Mouse (Mus musculus) lung, adult 2 months (tissue): ENCODE data around the gene Card11. TPM values are rescaled to one million over a fixed set of nuclear protein-coding genes. Genes with fewer than 3 reads are reported as not detected.

ENCODE experiments used
- DNase-seq: peaks from one replicate; pipeline ENCODE4 v3.0.0; 2022
- H3K4me1 ChIP-seq: fragments of 200-500 bp; 2 replicates; pipeline ENCODE4 v1.6.1; 2011; ENCODE audit warnings: low read length; ENCODE audit not compliant: control insufficient read depth, insufficient read depth
- H3K4me3 ChIP-seq: fragments of 200-500 bp; replicated peaks from 2 replicates; pipeline ENCODE3; 2011; ENCODE audit warnings: low read depth, mild to moderate bottlenecking, control low read depth, low read length; ENCODE audit errors: extremely low read depth
- CTCF ChIP-seq: fragments of 200-500 bp; IDR thresholded peaks from 2 replicates; pipeline ENCODE4 v1.5.1; 2011; ENCODE audit warnings: mild to moderate bottlenecking, low read length, control low read depth; ENCODE audit not compliant: insufficient read depth
- POLR2A ChIP-seq: fragments of 200-500 bp; IDR thresholded peaks from 2 replicates; pipeline ENCODE4 v1.6.1; 2011; ENCODE audit warnings: low read depth, mild to moderate bottlenecking, control low read depth, low read length, borderline replicate concordance; ENCODE audit errors: extremely low read depth
- WGBS: fragments of 180-500 bp; shearing (Covaris S2); methylation state at CpG from one replicate; pipeline ENCODE4 v1.1.7; 2018; 5-methylcytosine and 5-hydroxymethylcytosine counted together
- polyA plus RNA-seq: library from polyadenylated mRNA; depleted of rRNA; stranded (reverse); fragments of >200 nt; gene quantifications from 2 replicates; pipeline ENCODE4 v1.2.3, GENCODE M21; 2012

The Card11 gene
- polyA plus RNA-seq, 1 experiment = 15.3 TPM

- 67% methylated on average over 4 of the region's 4 CpGs for WGBS
- DNase-seq = no peak
- TF ChIP-seq CTCF = no peak
Measured at GRCm38 (mm10) chr5:140841942-140842341, 158.4 kb downstream of the Card11 start.

GRCm38 (mm10) chr5:140831064-140831431 is 169.3 kb downstream of the Card11 start:
- peaks cover 18% of the 10 kb centered on the region for H3K4me1 ChIP-seq
- WGBS = 81% methylated on average over 8 of the region's 8 CpGs
- no peak overlapping the region for H3K4me3 ChIP-seq
- no peak for DNase-seq
- TF ChIP-seq CTCF (no peak), POLR2A (no peak)

More at GRCm38 (mm10) chr5:140841942-140842341, 158.4 kb downstream of the Card11 start:
- H3K4me3 ChIP-seq = no peak overlapping the region
- no peaks in the 10 kb centered on the region for H3K4me1 ChIP-seq

GRCm38 (mm10) chr5:140830314-140831063 is 169.9 kb downstream of the Card11 start, which contains the start of gene Gna12:
Gna12 (minus strand) TSS chr5:140830431.
- TF ChIP-seq CTCF (no peak), POLR2A (no peak)
- Histone ChIP-seq H3K4me3 (peak within 1 kb of the TSS; percentile 97), H3K4me1 (peaks cover 18% of the 10 kb centered on the region)
- 2% methylated on average over 49 of the region's 49 CpGs for WGBS
- DNase-seq = peak; percentile 95

- Histone ChIP-seq H3K4me3 (peak overlapping the region; percentile 97), H3K4me1 (peaks cover 18% of the 10 kb centered on the region)
- TF ChIP-seq CTCF = no peak
- TF ChIP-seq POLR2A = no peak
- 3% methylated on average over 58 of the region's 58 CpGs for WGBS
- DNase-seq = peak; percentile 64
Measured at GRCm38 (mm10) chr5:140829911-140830294, 170.5 kb downstream of the Card11 start.

GRCm38 (mm10) chr5:140829081-140829910 is 171.1 kb downstream of the Card11 start:
- peaks cover 19% of the 10 kb centered on the region for H3K4me1 ChIP-seq
- no peak for TF ChIP-seq POLR2A
- 0 out of 2 replicates have a peak, but pooled peaks have one; percentile 3 for TF ChIP-seq CTCF
- WGBS = 25% methylated on average over 18 of the region's 18 CpGs
- DNase-seq = no peak
- peak overlapping the region; percentile 97 for H3K4me3 ChIP-seq

- Histone ChIP-seq H3K4me1 (peaks cover 22% of the 10 kb centered on the region), H3K4me3 (peak overlapping the region; percentile 16)
- DNase-seq = no peak
- WGBS = 19% methylated on average over 2 of the region's 2 CpGs
- TF ChIP-seq CTCF = no peak
- TF ChIP-seq POLR2A = no peak
Measured at GRCm38 (mm10) chr5:140828363-140828762, 172.0 kb downstream of the Card11 start.

- WGBS = 22% methylated on average over 8 of the region's 8 CpGs
- Histone ChIP-seq H3K4me3 (no peak overlapping the region), H3K4me1 (peaks cover 24% of the 10 kb centered on the region)
- DNase-seq = no peak
- TF ChIP-seq POLR2A (no peak), CTCF (no peak)
Measured at GRCm38 (mm10) chr5:140827896-140828295, 172.5 kb downstream of the Card11 start.

- TF ChIP-seq CTCF (no peak), POLR2A (no peak)
- WGBS = 20% methylated on average over 2 of the region's 2 CpGs
- DNase-seq = no peak
- Histone ChIP-seq H3K4me1 (peaks cover 26% of the 10 kb centered on the region), H3K4me3 (no peak overlapping the region)
Measured at GRCm38 (mm10) chr5:140827413-140827812, 173.0 kb downstream of the Card11 start.

GRCm38 (mm10) chr5:140826796-140827195 is 173.6 kb downstream of the Card11 start:
- 36% methylated on average over 1 of the region's 1 CpGs for WGBS
- H3K4me1 ChIP-seq = peaks cover 30% of the 10 kb centered on the region
- H3K4me3 ChIP-seq = no peak overlapping the region
- no peak for DNase-seq
- TF ChIP-seq POLR2A = no peak
- TF ChIP-seq CTCF = no peak
